Mouse (Mus musculus): Measurements from ENCODE around the gene Col9a3.
A peak's percentile ranks its signal among the peaks of the same experiment; 100 is the strongest.

The Col9a3 gene

DNA sequence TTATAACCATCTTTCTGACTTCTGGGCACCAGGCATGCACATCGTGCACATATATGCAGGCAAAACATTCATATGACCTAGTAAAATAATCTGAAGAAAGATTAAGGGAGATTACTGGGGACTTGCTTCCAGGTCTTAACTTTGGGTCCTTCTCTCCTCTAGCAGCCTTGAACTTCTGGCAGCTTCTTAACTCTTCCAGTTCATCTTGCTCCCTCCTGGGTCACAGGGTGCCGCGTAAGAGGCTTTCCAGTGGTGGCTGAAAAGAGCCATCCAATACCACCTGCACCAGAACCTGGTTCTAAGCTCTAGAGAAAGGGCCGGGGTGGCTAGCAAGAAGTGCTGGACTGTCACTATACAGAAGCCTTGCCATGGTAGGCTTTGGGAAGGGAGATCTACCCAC, at the start of gene Col9a3:
Gene Col9a3, plus strand, starts transcription at position 301 of the 400 bp plus-strand sequence.
- no peak for DNase-seq

DNA sequence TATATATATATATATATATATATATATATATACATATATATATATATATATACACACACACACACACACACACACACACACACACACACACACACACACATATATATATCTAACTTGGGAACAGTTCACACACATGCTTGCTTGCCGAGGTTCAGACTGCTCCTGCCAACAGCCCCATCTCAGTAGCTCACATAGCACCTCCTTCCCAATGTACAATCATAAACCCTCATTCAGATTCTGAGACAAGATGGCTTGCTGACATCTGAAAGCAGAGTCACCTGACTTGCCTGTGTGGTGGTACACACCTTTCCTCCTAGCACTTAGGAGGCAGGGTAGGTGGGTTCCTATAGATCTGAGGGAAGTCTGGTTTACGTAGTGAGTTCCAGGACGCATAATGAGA, 45.2 kb upstream of the Col9a3 start:
- DNase-seq = no peak

DNA sequence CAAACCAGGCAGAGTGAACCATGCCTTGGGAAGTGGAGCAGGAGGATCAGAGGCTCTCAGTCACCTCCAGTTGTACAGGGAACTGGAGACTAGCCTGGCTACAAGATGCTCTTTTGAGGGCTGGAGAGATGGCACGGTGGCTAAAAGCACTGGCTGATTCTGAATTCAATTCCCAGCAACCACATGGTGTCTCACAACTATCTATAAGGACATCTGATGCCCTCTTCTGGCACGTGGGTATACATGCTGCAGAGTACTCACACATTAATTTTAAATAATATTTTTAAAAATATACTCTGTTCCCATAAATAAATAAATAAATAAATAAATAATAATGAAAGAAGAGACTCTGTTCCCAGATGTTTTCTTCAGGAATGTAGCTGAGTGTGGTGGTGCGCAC, 42.4 kb upstream of the Col9a3 start:
- DNase-seq = no peak

DNA sequence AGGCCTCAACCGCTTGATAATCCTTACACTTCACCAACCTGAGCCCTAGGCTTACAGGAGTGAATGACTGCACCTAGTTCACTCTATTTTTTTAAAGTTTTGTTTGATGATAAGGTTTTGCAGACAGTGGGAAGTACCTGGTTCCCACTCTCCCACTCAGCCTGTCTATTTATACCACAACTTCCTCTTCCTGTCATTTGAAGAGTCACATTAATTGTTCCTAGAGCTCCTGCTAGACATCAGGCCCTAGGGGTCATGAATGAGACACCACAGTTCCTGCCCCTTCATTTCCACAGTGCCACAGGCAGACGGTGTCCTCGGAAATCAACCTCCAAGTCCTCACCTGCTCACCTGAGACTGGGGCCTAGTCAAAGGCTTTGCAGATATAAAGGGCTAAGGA, 41.1 kb upstream of the Col9a3 start:
- DNase-seq = no peak

DNA sequence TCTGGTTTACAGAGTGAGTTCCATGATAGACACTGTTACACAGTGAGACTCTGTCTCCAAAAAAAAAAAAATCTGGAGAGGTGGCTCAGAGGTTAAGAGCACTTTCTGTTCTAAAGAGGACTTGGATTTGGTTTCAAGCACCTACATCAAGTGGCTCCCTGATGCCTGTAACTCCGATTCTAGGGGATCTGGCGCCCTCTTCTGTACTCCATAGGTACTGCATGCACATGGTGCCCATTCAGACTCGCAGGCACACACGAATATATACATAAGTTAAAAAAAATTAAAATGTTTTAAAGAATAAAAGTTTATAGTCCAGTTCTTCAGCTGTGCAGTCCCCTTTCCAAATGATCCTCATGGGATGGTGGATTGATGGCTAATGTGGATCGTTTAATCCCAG, 37.3 kb upstream of the Col9a3 start:
- DNase-seq = no peak

DNA sequence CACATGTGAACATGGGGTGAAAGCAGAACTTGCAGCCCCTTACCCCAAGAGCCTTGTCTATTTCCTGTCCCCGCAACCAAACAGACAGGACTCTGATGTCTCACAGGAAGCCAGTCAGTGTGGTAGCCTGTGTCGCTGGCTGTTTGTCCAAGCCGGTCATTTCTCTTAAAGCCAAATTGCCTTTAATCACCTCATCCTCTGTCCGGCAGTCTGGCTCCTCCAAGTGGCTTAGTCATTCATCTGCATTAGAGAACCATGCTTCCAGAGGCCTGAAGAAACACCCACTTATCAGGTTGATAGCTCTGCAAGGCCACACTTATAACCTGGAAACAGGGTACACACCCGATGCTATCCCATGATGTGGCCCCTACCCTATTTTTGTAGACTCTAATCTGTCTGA, 35.4 kb upstream of the Col9a3 start:
- DNase-seq = no peak

DNA sequence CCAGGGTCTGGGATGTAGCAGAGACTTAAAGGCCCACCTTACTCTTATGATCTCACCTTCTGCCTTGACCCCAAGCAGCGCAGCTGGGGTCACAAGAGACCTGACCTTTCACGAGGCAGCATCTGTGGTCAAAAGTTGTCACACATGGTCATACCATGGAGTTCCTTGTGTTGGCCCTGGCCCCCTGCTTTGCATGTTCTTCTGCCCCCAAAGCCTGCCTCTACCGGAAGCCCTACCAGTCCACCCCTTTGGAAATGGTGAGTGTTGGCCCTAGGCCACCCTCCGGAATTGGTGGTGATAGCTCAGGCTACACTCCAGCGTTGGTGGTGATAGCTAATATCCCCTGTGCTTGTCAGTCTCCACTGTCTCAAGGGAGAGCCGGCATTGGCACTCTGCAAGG, 34.3 kb upstream of the Col9a3 start:
- DNase-seq = no peak

DNA sequence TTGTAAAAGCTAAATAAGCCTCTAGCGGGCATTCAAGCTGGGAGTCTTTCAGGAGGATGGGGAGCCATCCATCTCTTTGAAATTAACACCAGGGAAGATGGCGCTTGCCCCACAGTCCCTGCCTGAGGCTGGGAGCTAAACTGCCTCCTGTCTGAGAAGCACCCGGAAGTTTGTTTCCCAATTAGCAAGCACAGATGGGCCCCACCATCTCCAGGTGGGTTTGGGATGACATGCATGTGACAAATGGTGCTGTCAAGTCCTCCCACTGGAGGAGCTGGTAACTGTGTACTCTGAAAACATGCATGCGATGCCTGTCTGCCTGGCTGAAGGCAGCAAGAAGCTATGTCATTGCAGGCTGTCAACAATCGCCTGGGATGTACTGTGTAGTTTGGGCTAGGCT, 33.7 kb upstream of the Col9a3 start:
- DNase-seq = no peak

DNA sequence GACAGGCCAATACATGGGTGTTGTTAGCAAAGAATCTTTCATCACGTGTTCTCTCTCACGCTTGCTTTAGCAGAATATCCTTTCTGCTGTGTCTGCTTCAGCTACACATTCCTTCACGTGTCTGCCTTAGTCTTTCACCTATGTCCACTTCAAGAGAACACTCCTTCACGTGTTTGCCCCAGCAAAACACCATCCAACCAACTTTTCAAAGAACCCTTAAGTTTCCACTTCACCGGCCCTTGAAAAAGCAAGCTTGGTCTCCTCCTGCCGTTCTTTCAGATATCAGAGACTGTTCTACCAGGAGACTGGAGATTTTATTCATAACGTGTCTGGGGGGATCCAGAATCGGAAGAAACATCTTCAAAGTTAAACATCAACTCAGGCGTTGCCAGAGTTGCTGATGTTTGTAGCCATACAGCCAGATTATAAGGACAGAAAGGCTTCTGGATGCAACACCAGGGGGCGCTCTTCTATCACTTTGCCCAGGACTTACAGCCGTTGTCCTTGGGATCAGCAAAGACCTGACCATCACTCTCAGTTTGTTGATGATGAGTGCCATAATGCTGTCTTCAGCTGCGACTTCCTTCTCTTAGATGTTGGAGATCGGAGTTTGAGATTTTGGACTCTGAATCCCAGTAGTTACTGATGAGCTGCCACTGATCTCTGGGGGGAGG, 31.2 kb upstream of the Col9a3 start:
- no peak for DNase-seq

DNA sequence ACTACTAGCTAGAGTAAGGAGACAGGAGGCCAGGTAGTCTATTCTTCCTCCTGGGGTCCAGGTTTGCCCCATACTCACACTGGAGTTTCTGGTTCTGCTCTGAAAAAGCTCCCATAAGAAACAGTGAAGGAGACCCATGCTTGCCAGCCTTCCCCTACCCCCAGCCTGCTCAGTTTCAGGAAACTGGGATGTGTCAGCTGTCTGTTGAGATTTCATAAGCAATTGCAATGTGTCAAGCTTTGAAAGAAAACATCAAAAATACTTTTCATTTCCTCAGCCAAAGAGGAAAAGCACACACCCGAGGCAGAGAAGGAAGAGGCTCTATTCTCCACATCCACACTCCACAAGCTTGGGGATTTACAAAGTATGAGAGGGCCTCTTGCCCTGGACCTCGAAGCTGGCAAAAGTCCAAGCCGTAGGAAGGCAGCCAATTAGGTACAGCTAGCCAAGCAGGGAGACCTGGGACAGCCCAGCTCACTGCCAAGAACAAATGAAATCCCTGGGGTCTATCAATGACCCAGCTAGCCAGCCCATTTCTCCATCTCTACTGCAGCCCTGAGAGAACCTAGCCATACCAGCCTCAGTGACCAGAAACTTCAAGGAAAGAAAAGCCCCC, 28.5 kb upstream of the Col9a3 start:
- no peak for DNase-seq

DNA sequence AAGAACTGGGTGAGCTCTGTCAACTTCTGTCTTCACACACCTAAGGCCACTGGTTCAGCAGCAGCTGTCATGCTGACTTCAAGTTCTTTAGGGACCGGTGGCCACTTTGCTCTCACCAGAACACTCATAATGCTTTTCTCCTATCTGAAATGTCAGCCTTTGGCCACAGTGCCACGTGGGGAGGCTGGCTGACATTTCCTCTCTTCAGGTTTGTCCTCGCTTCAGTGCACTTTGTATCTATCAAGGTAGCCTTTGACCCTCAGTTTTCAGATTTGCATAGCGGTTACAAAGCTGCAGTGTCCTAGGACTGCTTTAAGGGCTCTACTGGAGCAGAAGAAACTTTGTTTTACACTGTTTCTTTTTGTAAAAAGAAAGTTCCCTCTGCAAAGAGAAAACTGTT, 21.1 kb upstream of the Col9a3 start:
- DNase-seq = no peak

DNA sequence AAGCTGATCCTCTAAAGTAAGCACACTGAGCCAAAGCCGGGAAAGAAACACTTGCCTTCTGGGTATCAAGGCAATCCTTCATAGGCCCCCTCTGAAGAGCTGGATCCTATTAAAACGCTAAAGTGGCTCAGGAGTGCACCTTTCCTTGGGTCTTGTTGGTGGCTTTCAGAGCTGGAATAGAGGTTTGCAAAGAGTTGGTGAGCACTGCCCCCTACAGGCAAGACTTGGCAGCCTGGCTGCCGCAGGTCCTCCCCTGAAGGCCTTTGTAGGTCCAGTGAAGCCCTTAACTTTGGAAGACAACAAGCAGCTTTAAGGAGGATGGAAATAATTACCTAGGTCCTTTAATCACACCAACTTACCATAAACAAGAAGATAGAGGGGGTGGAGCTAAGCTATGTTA, 18.9 kb upstream of the Col9a3 start:
- peak; percentile 51 for DNase-seq

DNA sequence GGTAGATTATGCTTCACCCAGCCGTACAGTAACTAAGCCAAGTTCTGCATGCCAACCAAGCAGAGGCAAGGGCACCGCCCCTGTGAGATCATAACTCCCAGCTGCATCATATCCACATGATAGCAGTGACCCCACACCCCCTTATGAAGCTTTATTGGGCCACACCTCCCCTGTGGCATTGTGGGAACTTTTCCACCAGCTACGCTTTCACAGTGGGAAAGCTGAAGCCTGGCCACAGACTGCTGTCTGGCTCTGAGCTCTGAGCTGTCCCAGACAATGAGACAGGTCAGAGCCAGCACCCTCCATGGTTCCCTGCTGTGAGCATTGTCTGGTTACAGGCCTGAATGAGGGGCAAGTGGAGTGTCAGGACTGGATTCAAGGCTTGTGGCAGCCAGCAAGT, 16.6 kb upstream of the Col9a3 start, which contains the start of gene Mrgbp:
Gene Mrgbp, plus strand, starts transcription at position 303 of the 400 bp plus-strand sequence.
- DNase-seq = no peak

DNA sequence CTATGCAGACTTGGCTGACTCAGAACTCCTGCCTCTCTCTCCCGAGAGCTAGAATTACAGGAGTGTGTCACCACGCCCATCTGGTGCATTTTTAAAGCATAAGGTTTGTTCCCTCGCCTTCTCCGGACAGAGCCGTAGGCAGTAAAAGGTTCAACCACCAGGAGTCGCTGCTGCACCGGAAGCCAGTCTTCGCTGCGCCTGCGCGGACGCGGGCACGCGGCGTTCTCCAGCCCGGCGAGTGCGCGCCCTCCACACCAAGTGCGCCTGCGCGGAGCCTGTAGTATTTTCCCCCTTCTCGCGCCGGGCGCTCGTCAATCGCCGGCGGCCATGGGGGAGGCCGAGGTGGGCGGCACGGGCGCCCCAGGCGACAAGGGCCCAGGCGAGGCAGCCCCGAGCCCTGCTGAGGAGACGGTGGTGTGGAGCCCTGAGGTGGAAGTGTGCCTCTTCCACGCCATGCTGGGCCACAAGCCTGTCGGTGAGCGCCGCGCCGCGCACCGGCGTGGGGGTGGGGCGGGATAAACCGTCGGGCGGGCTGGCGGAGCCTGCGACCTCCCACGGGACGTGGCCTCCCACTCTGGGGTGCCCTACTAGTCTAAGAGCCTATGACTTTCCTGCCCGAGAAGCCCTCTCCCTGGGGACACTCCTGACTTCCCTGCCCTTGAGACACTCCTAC, 15.0 kb upstream of the Col9a3 start:
- peak; percentile 96 for DNase-seq

DNA sequence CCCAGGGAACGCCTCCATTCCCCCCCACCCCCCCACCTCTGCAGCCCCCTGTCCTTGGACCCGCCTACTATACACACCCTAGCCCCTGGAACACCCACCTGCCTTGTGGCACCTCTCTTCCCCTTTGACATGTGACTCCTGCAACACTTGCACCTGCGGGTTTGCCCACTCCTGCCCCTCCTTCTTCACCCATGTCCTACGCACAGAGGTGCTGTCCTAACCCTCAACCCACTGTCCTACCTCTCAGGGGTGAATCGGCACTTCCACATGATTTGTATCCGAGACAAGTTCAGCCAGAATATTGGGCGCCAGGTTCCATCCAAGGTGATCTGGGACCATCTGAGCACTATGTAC, 14.5 kb upstream of the Col9a3 start:
- DNase-seq = no peak

DNA sequence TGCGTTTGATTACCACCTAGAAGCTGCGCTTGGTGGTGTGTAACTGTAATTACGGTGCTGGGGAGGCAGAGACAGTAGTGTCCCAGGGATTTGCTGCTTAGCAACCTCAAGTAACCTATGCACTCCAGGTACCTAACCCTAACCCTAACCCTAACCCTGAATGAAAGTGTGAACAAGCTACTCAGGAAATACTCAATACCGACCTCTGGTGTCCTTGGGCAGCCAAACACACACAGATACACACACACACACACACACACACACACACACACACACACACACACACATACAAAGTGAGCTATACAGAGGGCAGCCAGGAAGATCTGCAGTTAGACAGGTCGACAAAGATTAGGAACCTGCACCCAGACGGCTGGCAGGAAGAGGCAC, 8.9 kb upstream of the Col9a3 start:
- DNase-seq = no peak

DNA sequence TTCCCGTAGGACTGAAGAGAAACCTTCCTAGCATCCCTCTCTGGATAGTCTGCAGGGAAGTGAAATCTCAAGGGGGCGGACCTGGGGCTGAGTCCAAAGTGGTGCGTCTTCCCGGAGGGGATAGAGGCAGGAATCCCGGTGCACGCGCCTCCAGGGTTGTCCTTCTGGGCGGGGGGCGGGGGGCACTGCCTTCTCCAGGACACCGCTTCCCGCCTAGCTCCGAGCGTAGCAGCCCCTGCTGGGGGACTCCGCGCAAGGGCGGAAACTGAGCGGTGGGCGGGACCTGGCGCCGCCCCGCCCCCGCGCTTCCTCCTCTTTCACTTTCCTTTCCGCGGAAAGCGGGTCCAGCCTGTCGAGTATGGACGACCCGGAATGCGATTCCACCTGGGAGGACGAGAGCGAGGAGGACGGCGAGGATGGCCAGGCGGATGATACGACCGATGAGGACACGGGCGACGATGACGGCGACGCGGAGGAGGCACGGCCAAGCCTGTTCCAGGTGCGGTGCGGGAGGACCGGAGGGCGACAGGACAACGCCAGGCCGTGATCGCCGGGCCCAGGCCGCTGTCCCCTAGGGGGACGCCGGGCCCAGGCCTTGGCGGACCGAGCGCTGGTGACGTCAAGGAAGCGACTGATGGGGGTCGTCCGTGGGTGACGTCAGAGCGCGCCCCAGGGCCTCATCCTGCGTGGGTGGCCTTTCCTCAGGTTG, 8.3 kb upstream of the Col9a3 start, which contains the start of gene Ogfr:
Gene Ogfr, plus strand, starts transcription at position 123 of the 709 bp plus-strand sequence.
- DNase-seq = peak; percentile 83

DNA sequence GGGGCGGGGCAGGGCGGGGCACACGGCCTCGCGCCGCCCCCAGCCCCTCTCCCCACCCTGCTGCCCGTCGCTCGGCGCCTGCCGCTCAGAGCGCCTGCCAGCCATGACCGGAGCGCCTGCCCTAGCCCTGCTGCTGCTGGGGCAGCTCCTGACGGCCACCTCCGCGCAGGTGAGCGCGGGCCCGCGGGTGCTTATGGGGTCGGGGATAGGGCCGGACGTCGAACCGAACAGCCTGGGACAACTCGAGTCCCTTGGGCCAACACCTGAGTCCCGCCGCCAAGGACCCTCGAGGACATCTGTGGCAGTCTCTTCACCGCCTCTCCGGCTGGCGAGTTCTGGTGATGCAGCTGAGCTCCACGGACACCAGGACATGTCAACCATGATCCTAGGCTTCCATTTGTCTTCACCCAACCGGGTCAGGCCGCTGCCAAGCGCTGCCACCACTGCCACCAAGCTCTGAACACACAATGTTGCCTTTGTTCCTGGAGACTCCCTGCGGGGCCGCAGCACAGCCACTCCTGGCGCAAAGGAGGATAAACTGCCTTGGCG, 641 bp downstream of the Col9a3 start:
- DNase-seq = no peak

DNA sequence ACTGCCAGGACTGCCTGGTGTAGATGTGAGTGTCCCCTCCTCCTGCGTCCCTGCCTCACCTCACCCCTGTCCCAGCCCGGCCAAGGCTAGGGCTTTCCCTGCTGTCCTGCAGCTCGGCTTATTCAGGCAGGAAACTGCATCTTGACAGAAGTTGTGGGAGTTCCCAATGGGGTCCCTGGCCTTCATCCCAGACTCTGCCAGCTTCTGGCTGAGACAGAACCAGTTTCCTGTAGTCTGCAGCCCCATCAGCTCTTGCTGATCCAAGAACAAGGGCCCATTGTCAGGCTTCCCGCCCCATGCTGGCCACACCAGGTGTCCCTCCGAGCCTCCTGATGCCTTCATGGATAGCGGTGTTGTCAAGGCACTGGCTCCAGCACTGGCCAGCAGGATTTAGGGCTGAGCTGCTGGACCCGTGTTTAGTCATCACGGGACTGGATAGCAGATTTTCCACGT, 3.0 kb downstream of the Col9a3 start:
- no peak for DNase-seq

DNA sequence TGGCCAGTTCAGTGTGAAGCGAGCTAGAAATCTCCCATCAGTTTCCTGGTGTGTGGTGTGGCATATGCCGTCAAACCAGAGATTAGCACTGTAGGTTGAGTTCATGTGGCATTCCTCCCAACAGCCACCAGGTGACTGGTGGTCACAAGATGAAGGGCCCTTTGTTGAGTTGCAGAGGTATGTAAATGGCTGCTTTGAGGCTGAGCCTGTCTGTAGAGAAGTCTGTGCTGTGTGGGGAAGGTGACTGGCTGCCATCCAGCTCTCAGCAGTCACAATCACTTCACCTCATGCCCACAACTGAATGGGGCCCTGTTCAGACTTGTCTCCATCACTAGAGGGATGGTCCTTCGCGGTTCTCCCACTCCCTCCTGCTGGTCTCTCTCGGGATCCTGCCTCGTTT, 7.2 kb downstream of the Col9a3 start:
- no peak for DNase-seq

DNA sequence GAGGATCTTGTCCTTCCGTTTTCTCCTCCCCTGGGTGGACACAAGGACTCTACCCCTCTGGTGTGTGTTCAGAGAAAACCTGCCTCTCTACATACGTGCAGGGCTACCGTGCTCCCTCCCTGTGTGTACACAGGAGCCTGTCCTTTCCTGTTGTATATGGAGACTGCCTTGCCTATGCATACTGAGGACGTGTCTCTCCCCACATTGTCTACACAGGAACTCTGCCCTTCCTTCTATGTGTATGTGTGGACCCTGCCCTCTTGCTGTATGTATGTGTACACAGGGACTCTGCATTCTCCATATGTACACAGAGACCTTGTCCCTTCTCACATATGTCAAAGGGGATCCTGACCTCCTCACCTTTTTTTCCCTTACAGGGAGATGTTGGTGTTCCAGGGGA, 12.7 kb downstream of the Col9a3 start:
- no peak for DNase-seq

DNA sequence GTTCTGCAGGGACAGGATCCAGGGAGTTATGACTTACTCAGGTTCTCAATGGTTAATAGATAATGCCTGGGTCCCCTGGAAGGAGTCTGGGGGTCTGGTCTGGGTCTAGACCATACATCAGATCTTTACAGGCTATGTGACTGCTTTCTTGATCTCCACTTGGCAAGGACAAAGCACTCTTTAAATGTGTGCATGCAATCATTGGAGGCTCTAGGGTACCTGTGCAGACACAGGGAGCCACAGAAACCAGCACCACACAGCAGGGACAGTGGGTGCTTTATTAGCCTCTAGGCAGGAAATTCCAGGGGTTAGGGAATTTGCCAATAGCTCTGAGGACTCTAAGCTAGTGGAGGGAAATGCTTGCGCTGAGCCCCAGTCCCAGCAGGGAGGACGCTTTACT, 14.3 kb downstream of the Col9a3 start:
- DNase-seq = no peak

Measured in right cerebral cortex, adult 18-20 months (tissue).